Mouse (Mus musculus) lung, postnatal 0 days (tissue): ENCODE measurements around the gene Nr0b2.

Experiments
- CTCF ChIP-seq: IDR thresholded peaks from 2 replicates; pipeline ENCODE4 v1.5.1; 2016; ENCODE audit warnings: antibody characterized with exemption, mild to moderate bottlenecking
- EP300 ChIP-seq: IDR thresholded peaks from 2 replicates; pipeline ENCODE4 v1.6.1; 2016; ENCODE audit warnings: antibody characterized with exemption, mild to moderate bottlenecking, control low read depth

- TF ChIP-seq CTCF: no peak
- TF ChIP-seq EP300: no peak
These were observed 42.1 kb upstream of the Nr0b2 start for GRCm38 (mm10) chr4:133511050-133511449.
